9 mouse cellular contexts compared by ENCODE assay signal in genomic region chr19:28677728-28678438, GRCm38 (mm10). TPM values are rescaled to one million over a fixed set of nuclear protein-coding genes. Genes with fewer than 3 reads are reported as not detected.
A peak's percentile ranks its signal among the peaks of the same experiment; 100 is the strongest.
DNase-seq lines count a peak whose midpoint lies in the region; ATAC-seq lines count a peak whose summit lies in the region.
"Had no signal": no experiment of that assay in that cellular context is flagged by ENCODE, and none has a peak within 500 bp of the region (broad histone marks: within the 10 kb centered on the region; RNA-seq: fewer than 3 reads in every experiment).

No protein-coding gene starts in this region.

- peak; percentile 34 to 39 for DNase-seq in cerebellum, postnatal 10 days
- no peak for DNase-seq in cerebellum, adult 8-10 months
- DNase-seq in heart, adult 18-20 months = peak; percentile 69 to 77
- peak; percentile 79 for DNase-seq in kidney, adult 18-20 months
- DNase-seq in ovary, postnatal 14 days (ENCODE audit: low spot score) = peak; percentile 42

- H3K4me3 ChIP-seq in lung, embryonic 15.5 days = peak overlapping the region; percentile 66

- WGBS in lung, embryonic 15.5 days = under 1% methylated on average over 32 of the region's 32 CpGs

- no peaks in the 10 kb centered on the region for H3K36me3 ChIP-seq in lung, embryonic 15.5 days
- H3K36me3 ChIP-seq: G1E had no signal

- H3K9me3 ChIP-seq in lung, embryonic 15.5 days = no peaks in the 10 kb centered on the region
- H3K9me3 ChIP-seq: G1E had no signal

- peak overlapping the region; percentile 51 for H3K9ac ChIP-seq in lung, embryonic 15.5 days

- 0 out of 2 replicates have a peak, but pooled peaks have one; percentile 13 for ATAC-seq in common myeloid progenitor, adult 5-6 weeks (replicated peaks; ENCODE audit: low read depth, poor library complexity, severe bottlenecking)
- peak; percentile 35 for ATAC-seq in lung, embryonic 15.5 days (ENCODE audit: borderline replicate concordance, extremely low read depth, low FRiP score, low TSS enrichment)
- ATAC-seq in inflammation-experienced regulatory T-cells, adult 6 months = no peak

- peak overlapping the region; percentile 100 for H3K4me2 ChIP-seq in lung, embryonic 15.5 days

- H3K27me3 ChIP-seq in lung, embryonic 15.5 days = peaks cover 15% of the 10 kb centered on the region; the same call in 1 of the 2 replicates

- H3K27ac ChIP-seq in lung, embryonic 15.5 days = no peak overlapping the region

- peaks cover 22% of the 10 kb centered on the region for H3K4me1 ChIP-seq in lung, embryonic 15.5 days

RNA-seq across cellular contexts. Expression of gene Glis3, which starts 2.0 kb away (rescaled TPM):
- total RNA-seq in common myeloid progenitor, adult 5-6 weeks (2017) = 0.63 and 0.73 TPM in 2 replicates
- 1 to 10 TPM in 1 of 2 experiments, under 1 TPM in 1; 0.92 to 1.8 TPM for total RNA-seq in heart, adult 18-20 months (2021)
- polyA plus RNA-seq in lung, embryonic 15.5 days (2015; fragmentation: Nextera tagmentation; extraction: Ambion mirVana) = 4.5 and 4.6 TPM in 2 replicates
- polyA plus RNA-seq in inflammation-experienced regulatory T-cells, adult 6 months (2017; shearing (Covaris generic)) = under 1 TPM in 1 of 3 experiments, not detected in 2; 0.05 TPM
- polyA plus RNA-seq: G1E had no signal
